Mouse (Mus musculus) gastrocnemius, adult 2 months (tissue): ENCODE measurements around the gene Casp6. TPM values are rescaled to one million over a fixed set of nuclear protein-coding genes. Genes with fewer than 3 reads are reported as not detected.
A peak's percentile ranks its signal among the peaks of the same experiment; 100 is the strongest.

Experiments used
- DNase-seq: peaks from one replicate; pipeline ENCODE4 v3.0.0; 2022
- H3K27ac ChIP-seq: fragments of 200-600 bp; 2 replicates; pipeline ENCODE4 v1.8.1; 2022; ENCODE audit warnings: mild to moderate bottlenecking
- H3K4me3 ChIP-seq: fragments of 200-600 bp; 2 replicates; pipeline ENCODE4 v1.8.1; 2022; ENCODE audit warnings: mild to moderate bottlenecking, moderate library complexity
- CTCF ChIP-seq: fragments of 200-600 bp; IDR thresholded peaks from 2 replicates; pipeline ENCODE4 v1.8.1; 2022; ENCODE audit warnings: antibody characterized with exemption, mild to moderate bottlenecking, moderate library complexity
- intact Hi-C: fragments of 180-260 bp; cut with DNase I; formaldehyde crosslinking; loops from one replicate; pipeline ENCODE4 v1.15.1; 2025
- total RNA-seq, 2 experiments: library from RNA; stranded (reverse); gene quantifications; 2 replicates each; pipeline ENCODE4 v1.2.3; 2021

Casp6 gene
- total RNA-seq, 2 experiments from 2014 or later: 2.2 to 2.6 TPM

GRCm38 (mm10) chr3:129892003-129892402 lies 9.2 kb upstream of the Casp6 start:
- DNase-seq: no peak
- TF ChIP-seq CTCF: no peak
- intact Hi-C loops: no loop called here

GRCm38 (mm10) chr3:129893143-129893542 lies 8.1 kb upstream of the Casp6 start:
- TF ChIP-seq CTCF: no peak
- DNase-seq: no peak
- Histone ChIP-seq H3K27ac (no peak overlapping the region), H3K4me3 (no peak overlapping the region)
- intact Hi-C loops: no loop called here

More at GRCm38 (mm10) chr3:129892003-129892402, 9.2 kb upstream of the Casp6 start:
- no peak overlapping the region for H3K27ac ChIP-seq
- no peak overlapping the region for H3K4me3 ChIP-seq

GRCm38 (mm10) chr3:129896591-129896990 lies 4.6 kb upstream of the Casp6 start:
- Histone ChIP-seq H3K27ac (no peak overlapping the region), H3K4me3 (no peak overlapping the region)
- no peak for DNase-seq
- intact Hi-C loops: no loop called here
- TF ChIP-seq CTCF: no peak

- no peak overlapping the region for H3K4me3 ChIP-seq
- intact Hi-C loops: no loop called here
- no peak overlapping the region for H3K27ac ChIP-seq
- no peak for DNase-seq
- no peak for TF ChIP-seq CTCF
These were observed 2.3 kb upstream of the Casp6 start for GRCm38 (mm10) chr3:129898886-129899285.

- intact Hi-C loops: no loop called here
- no peak overlapping the region for H3K27ac ChIP-seq
- no peak for TF ChIP-seq CTCF
- H3K4me3 ChIP-seq: no peak overlapping the region
- DNase-seq: no peak
These were observed 2.1 kb downstream of the Casp6 start for GRCm38 (mm10) chr3:129903369-129903768.

GRCm38 (mm10) chr3:129903866-129904265 lies 2.6 kb downstream of the Casp6 start:
- no peak for TF ChIP-seq CTCF
- no peak overlapping the region for H3K4me3 ChIP-seq
- no peak for DNase-seq
- H3K27ac ChIP-seq: no peak overlapping the region
- intact Hi-C loops: no loop called here

- H3K4me3 ChIP-seq: no peak overlapping the region
- TF ChIP-seq CTCF: no peak
- H3K27ac ChIP-seq: no peak overlapping the region
- DNase-seq: no peak
- intact Hi-C loops: no loop called here
These were observed 3.3 kb downstream of the Casp6 start for GRCm38 (mm10) chr3:129904381-129905132.

GRCm38 (mm10) chr3:129912025-129912424 lies 10.8 kb downstream of the Casp6 start:
- Histone ChIP-seq H3K4me3 (no peak overlapping the region), H3K27ac (no peak overlapping the region)
- TF ChIP-seq CTCF: no peak
- DNase-seq: no peak
- intact Hi-C loops: no loop called here

GRCm38 (mm10) chr3:129913241-129913640 lies 12.0 kb downstream of the Casp6 start:
- no peak for TF ChIP-seq CTCF
- DNase-seq: no peak
- no peak overlapping the region for H3K4me3 ChIP-seq
- no peak overlapping the region for H3K27ac ChIP-seq
- intact Hi-C loops: no loop called here

GRCm38 (mm10) chr3:129917424-129917823 lies 16.2 kb downstream of the Casp6 start:
- DNase-seq: no peak
- H3K4me3 ChIP-seq: no peak overlapping the region
- intact Hi-C loops: no loop called here
- no peak for TF ChIP-seq CTCF
- no peak overlapping the region for H3K27ac ChIP-seq

GRCm38 (mm10) chr3:129918434-129918833 lies 17.2 kb downstream of the Casp6 start:
- intact Hi-C loops: loop anchor here (1.0 kb wide), 1 partner anchor 161 kb away; no protein-coding TSS in a partner anchor
- no peak overlapping the region for H3K4me3 ChIP-seq
- no peak overlapping the region for H3K27ac ChIP-seq
- peak; percentile 73 for DNase-seq
- peak; percentile 84 for TF ChIP-seq CTCF

- intact Hi-C loops: no loop called here
- Histone ChIP-seq H3K4me3 (no peak overlapping the region), H3K27ac (no peak overlapping the region)
- no peak for DNase-seq
- TF ChIP-seq CTCF: no peak
These were observed 22.4 kb downstream of the Casp6 start for GRCm38 (mm10) chr3:129923581-129923980.

- intact Hi-C loops: no loop called here
- TF ChIP-seq CTCF: no peak
- DNase-seq: no peak
These were observed 24.6 kb downstream of the Casp6 start for GRCm38 (mm10) chr3:129925861-129926260.

GRCm38 (mm10) chr3:129930213-129930778 lies 29.1 kb downstream of the Casp6 start:
- H3K27ac ChIP-seq: no peak overlapping the region
- no peak overlapping the region for H3K4me3 ChIP-seq
- TF ChIP-seq CTCF: no peak
- peak; percentile 63 for DNase-seq
- intact Hi-C loops: no loop called here

More at GRCm38 (mm10) chr3:129925861-129926260, 24.6 kb downstream of the Casp6 start:
- Histone ChIP-seq H3K4me3 (no peak overlapping the region), H3K27ac (no peak overlapping the region)
